Mouse (Mus musculus) ES-Bruce4 (cell line): ENCODE measurements around the gene Lnx2.

Experiments
- CTCF ChIP-seq: IDR thresholded peaks from one replicate; pipeline ENCODE4 v1.8.1; 2011; ENCODE audit warnings: low read depth, low read length
- POLR2A ChIP-seq: IDR thresholded peaks from one replicate; pipeline ENCODE4 v1.8.1; 2011; ENCODE audit warnings: low read length; ENCODE audit not compliant: insufficient read depth

- TF ChIP-seq CTCF, result no peak
- TF ChIP-seq POLR2A, result no peak
Observed at GRCm38 (mm10) chr5:147053071-147053470, 23.3 kb downstream of the Lnx2 start.
